In the genomic region with DNA sequence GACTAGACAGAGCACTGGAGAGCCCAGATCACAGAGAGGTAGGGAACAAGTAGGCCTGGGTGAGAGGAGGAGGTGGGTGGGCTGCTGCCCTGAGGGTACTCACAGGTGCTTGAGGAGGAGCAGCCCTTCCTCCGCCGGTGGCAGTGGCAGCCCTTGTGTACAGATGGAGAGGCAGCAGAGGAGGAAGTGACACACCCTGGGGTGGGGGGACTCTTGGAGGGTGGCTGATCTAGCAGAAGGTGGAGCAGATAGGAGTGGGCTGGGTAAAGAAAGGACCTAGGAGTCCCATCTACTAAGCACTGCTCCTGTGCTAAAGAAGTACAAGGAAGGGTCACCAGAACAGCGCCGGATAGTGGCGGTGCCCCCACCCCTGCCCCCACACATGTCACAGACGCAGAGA, we compare ENCODE assay signal across 11 mouse cellular contexts. TPM values are rescaled to one million over a fixed set of nuclear protein-coding genes. Genes with fewer than 3 reads are reported as not detected.
DNase-seq lines count a peak whose midpoint lies in the region; ATAC-seq and TF ChIP-seq lines count a peak whose summit lies in the region.
"Had no signal": no experiment of that assay in that cellular context is flagged by ENCODE, and none has a peak within 500 bp of the region (broad histone marks: within the 10 kb centered on the region; RNA-seq: fewer than 3 reads in every experiment).

A gene (minus strand): TSS at position 197 of the 400 bp plus-strand sequence.

- no peak within 1 kb of the TSS; the same call in 1 of the 2 replicates for H3K27ac ChIP-seq in ES-E14 (ENCODE audit: insufficient read depth, low read depth, low read length, poor library complexity, severe bottlenecking)
- 0 out of 2 replicates have a peak within 1 kb of the TSS, but pooled peaks have one; percentile 36 for H3K27ac ChIP-seq in limb, embryonic 10.5 days
- H3K27ac ChIP-seq in kidney, embryonic 15.5 days, result no peak within 1 kb of the TSS
- H3K27ac ChIP-seq: hindbrain, embryonic 15.5 days; neural tube, embryonic 12.5 days had no signal

- 45% methylated on average over 6 of the region's 6 CpGs for WGBS in limb, embryonic 10.5 days
- 46% methylated on average over 6 of the region's 6 CpGs for WGBS in kidney, embryonic 15.5 days

- H3K79me3 ChIP-seq in C2C12 (ENCODE audit: low read depth), result peaks cover 21% of the 10 kb centered on the region

- H3ac ChIP-seq in C2C12 (ENCODE audit: control insufficient read depth, insufficient read length, low read depth), result peak within 1 kb of the TSS; percentile 22

- no peaks in the 10 kb centered on the region for H3K9me3 ChIP-seq in ES-E14 (ENCODE audit: control insufficient read depth, insufficient read depth, low read depth, low read length)
- no peaks in the 10 kb centered on the region for H3K9me3 ChIP-seq in limb, embryonic 10.5 days (replicated peaks)
- no peaks in the 10 kb centered on the region for H3K9me3 ChIP-seq in kidney, embryonic 15.5 days (replicated peaks)
- H3K9me3 ChIP-seq: hindbrain, embryonic 15.5 days; neural tube, embryonic 12.5 days had no signal

- H3K4me2 ChIP-seq in kidney, embryonic 15.5 days, result no peak within 1 kb of the TSS
- H3K4me2 ChIP-seq: hindbrain, embryonic 15.5 days; neural tube, embryonic 12.5 days had no signal

- H3K4me1 ChIP-seq in ES-E14 (ENCODE audit: control insufficient read depth in 2 of 2, insufficient read depth in 2 of 2, low read length in 2 of 2, poor library complexity in 1 of 2), result peaks cover 14 to 48% of the 10 kb centered on the region in 2 experiments
- H3K4me1 ChIP-seq in limb, embryonic 10.5 days, result peaks cover 54% of the 10 kb centered on the region
- H3K4me1 ChIP-seq in kidney, embryonic 15.5 days, result peaks cover 24% of the 10 kb centered on the region
- H3K4me1 ChIP-seq: hindbrain, embryonic 15.5 days; neural tube, embryonic 12.5 days had no signal

- H3K4me3 ChIP-seq in C2C12 (ENCODE audit: insufficient read depth, poor library complexity, severe bottlenecking), result peak within 1 kb of the TSS; percentile 8
- 0 out of 4 replicates have a peak within 1 kb of the TSS, but pooled peaks of 1 of the 2 experiments have one; percentile 11 for H3K4me3 ChIP-seq in ES-E14 (ENCODE audit: insufficient read depth in 1 of 2, low read depth in 1 of 2, low read length in 2 of 2, poor library complexity in 1 of 2, severe bottlenecking in 1 of 2)
- H3K4me3 ChIP-seq in limb, embryonic 10.5 days, result no peak within 1 kb of the TSS
- no peak within 1 kb of the TSS for H3K4me3 ChIP-seq in kidney, embryonic 15.5 days (replicated peaks)
- H3K4me3 ChIP-seq: hindbrain, embryonic 15.5 days; neural tube, embryonic 12.5 days had no signal

- in situ Hi-C loops in ES-E14 (cut with MboI; ENCODE audit: low sequenced_read_pairs in 2 of 2, unreplicated experiment in 2 of 2), result no loop called here

- no peak for DNase-seq in ES-E14 (ENCODE audit: low read depth, low spot score)
- no peak for DNase-seq in limb, embryonic 10.5 days (ENCODE audit: low spot score)
- no peak for DNase-seq in cerebellum, adult 11 months
- DNase-seq in retina, postnatal 1 day, result no peak
- DNase-seq: cerebellum, adult 18-20 months had no signal

- no peaks in the 10 kb centered on the region for H3K27me3 ChIP-seq in C2C12 (ENCODE audit: control insufficient read depth, insufficient read depth, insufficient read length)
- no peaks in the 10 kb centered on the region for H3K27me3 ChIP-seq in limb, embryonic 10.5 days (ENCODE audit: low read depth, poor library complexity, severe bottlenecking)
- H3K27me3 ChIP-seq in kidney, embryonic 15.5 days, result no peaks in the 10 kb centered on the region
- H3K27me3 ChIP-seq: hindbrain, embryonic 15.5 days; neural tube, embryonic 12.5 days had no signal

- TF ChIP-seq CTCF in C2C12 (IDR thresholded peaks at IDR 0.05; ENCODE audit: control insufficient read depth, insufficient read depth, insufficient read length), result no peak

- no peak within 1 kb of the TSS for H3K9ac ChIP-seq in ES-E14 (ENCODE audit: insufficient read depth, low read depth, low read length, poor library complexity, severe bottlenecking)
- H3K9ac ChIP-seq in kidney, embryonic 15.5 days, result no peak within 1 kb of the TSS
- H3K9ac ChIP-seq: hindbrain, embryonic 15.5 days; neural tube, embryonic 12.5 days had no signal

- H3K36me3 ChIP-seq in C2C12 (ENCODE audit: control insufficient read depth, insufficient read depth) (peaks cover 45% of the 10 kb centered on the region), ES-E14 (ENCODE audit: control insufficient read depth, insufficient read depth, low read length, poor library complexity, severe bottlenecking) (peaks cover 10% of the 10 kb centered on the region)
- peaks cover 34% of the 10 kb centered on the region for H3K36me3 ChIP-seq in limb, embryonic 10.5 days
- H3K36me3 ChIP-seq in kidney, embryonic 15.5 days, result peaks cover 4% of the 10 kb centered on the region
- H3K36me3 ChIP-seq: hindbrain, embryonic 15.5 days had no signal

- H3K79me2 ChIP-seq in C2C12 (ENCODE audit: control insufficient read depth, insufficient read depth), result peaks cover 35% of the 10 kb centered on the region

- ATAC-seq in monocyte, adult 5-6 weeks (replicated peaks; ENCODE audit: insufficient number of reproducible peaks, low FRiP score, low TSS enrichment, poor library complexity, severe bottlenecking), result peak; percentile 44
- ATAC-seq in kidney, embryonic 15.5 days (replicated peaks; ENCODE audit: low FRiP score), result no peak
- ATAC-seq in cerebellum, adult (ENCODE audit: insufficient number of reproducible peaks, low FRiP score, low TSS enrichment), result no peak

TF ChIP-seq in C2C12, 6 proteins besides CTCF, POLR2A, EP300 and RAD21:
- no peak for TF ChIP-seq MYOG (IDR thresholded peaks at IDR 0.05; ENCODE audit: control insufficient read depth, extremely low read depth, insufficient read length)

TF ChIP-seq in ES-E14, 5 proteins besides CTCF, POLR2A, EP300 and RAD21:
- TF ChIP-seq CHD2 (IDR thresholded peaks at IDR 0.05; ENCODE audit: low read depth, low read length), result no peak
- no peak for TF ChIP-seq ZNF384 (IDR thresholded peaks at IDR 0.05; ENCODE audit: low read depth, low read length)
- TF ChIP-seq ZC3H11A (IDR thresholded peaks at IDR 0.05; ENCODE audit: borderline replicate concordance, low read depth, low read length), result no peak
- TF ChIP-seq HCFC1 (IDR thresholded peaks at IDR 0.05; ENCODE audit: borderline replicate concordance, insufficient read depth, low read length), result no peak
- TF ChIP-seq MAFK (IDR thresholded peaks at IDR 0.05; ENCODE audit: insufficient read depth, low read depth, low read length), result no peak

RNA-seq across cellular contexts. Expression of the gene that starts here (rescaled TPM):
- polyA plus RNA-seq in C2C12 (2012; fragmentation: generic; extraction: Trizol), result 58.8 TPM
- 34.0 and 93.0 TPM in 2 replicates for total RNA-seq in ES-E14 (2012; rRNA removed)
- 1.2 and 1.5 TPM in 2 replicates for polyA plus RNA-seq in limb, embryonic 10.5 days (2016; fragmentation: Nextera tagmentation; extraction: Ambion mirVana)
- 533 to 618 TPM (median 601 TPM) in 3 replicates for total RNA-seq in monocyte, adult 5-6 weeks (2017)
- polyA plus RNA-seq in kidney, embryonic 15.5 days (2015; fragmentation: Nextera tagmentation; extraction: Ambion mirVana), result 1.4 TPM in 2 replicates

Comparison
In these comparisons a context has a peak if more than half of its experiments do, and no peak if none do; other contexts are left out.
1. RNA of the gene that starts here (polyA plus RNA-seq): 58.8 TPM in C2C12 (single experiment); 1.2 to 1.5 TPM in limb, embryonic 10.5 days and 1.4 TPM in kidney, embryonic 15.5 days; every median in the first group is over 10 times any median in the second.